Mouse (Mus musculus) myocyte (in vitro differentiated cells): ENCODE measurements around the gene Sdr9c7.

Source experiments
- CEBPB ChIP-seq: IDR thresholded peaks from 2 replicates; pipeline ENCODE4 v1.6.1; 2011; ENCODE audit warnings: mild to moderate bottlenecking, moderate library complexity; ENCODE audit not compliant: poor library complexity, insufficient read depth, severe bottlenecking
- E2F4 ChIP-seq: IDR thresholded peaks from one replicate; pipeline ENCODE4 v1.6.1; 2011; ENCODE audit warnings: mild to moderate bottlenecking, control low read depth, moderate library complexity; ENCODE audit not compliant: insufficient read depth
- MAX ChIP-seq: IDR thresholded peaks from one replicate; pipeline ENCODE4 v1.6.1; 2011; ENCODE audit warnings: low read depth, mild to moderate bottlenecking, control low read depth
- MYOD1 ChIP-seq, 3 experiments: IDR thresholded peaks; one replicate each; pipeline ENCODE4 v1.6.1; 2011; ENCODE audit warnings: control low read depth in 2 of 3, low read depth in 2 of 3, mild to moderate bottlenecking in 2 of 3, moderate library complexity in 1 of 3; ENCODE audit not compliant: insufficient read length in 2 of 3, control insufficient read depth in 1 of 3
- MYOG ChIP-seq, 3 experiments: IDR thresholded peaks; one replicate each; pipeline ENCODE4 v1.6.1; 2011; ENCODE audit warnings: control low read depth in 2 of 3, low read depth in 2 of 3, mild to moderate bottlenecking in 2 of 3; ENCODE audit not compliant: insufficient read length in 2 of 3, control insufficient read depth in 1 of 3, insufficient read depth in 1 of 3
- POLR2A ChIP-seq: IDR thresholded peaks from one replicate; pipeline ENCODE4 v1.6.1; 2011; ENCODE audit warnings: low read depth, mild to moderate bottlenecking, control low read depth, moderate library complexity; ENCODE audit not compliant: insufficient read length
- POLR2AphosphoS2 ChIP-seq: IDR thresholded peaks from one replicate; pipeline ENCODE4 v1.6.1; 2011; ENCODE audit warnings: low read depth, control low read depth; ENCODE audit not compliant: insufficient read length
- REST ChIP-seq: IDR thresholded peaks from one replicate; pipeline ENCODE4 v1.6.1; 2011; ENCODE audit warnings: mild to moderate bottlenecking, control low read depth, moderate library complexity; ENCODE audit not compliant: insufficient read depth, insufficient read length
- SRF ChIP-seq: IDR thresholded peaks from one replicate; pipeline ENCODE4 v1.6.1; 2011; ENCODE audit warnings: low read depth; ENCODE audit not compliant: control insufficient read depth, insufficient read length
- TCF12 ChIP-seq: IDR thresholded peaks from one replicate; pipeline ENCODE4 v1.6.1; 2011; ENCODE audit warnings: mild to moderate bottlenecking, control low read depth; ENCODE audit not compliant: poor library complexity, insufficient read depth, severe bottlenecking
- TCF3 ChIP-seq: IDR thresholded peaks from one replicate; pipeline ENCODE4 v1.6.1; 2011; ENCODE audit warnings: low read depth, control low read depth; ENCODE audit not compliant: insufficient read length
- USF1 ChIP-seq: IDR thresholded peaks from one replicate; pipeline ENCODE4 v1.6.1; 2011; ENCODE audit warnings: low read depth, mild to moderate bottlenecking, control low read depth, moderate library complexity

- TF ChIP-seq TCF12: no peak
- no peak for TF ChIP-seq MYOD1 (IDR thresholded peaks at IDR 0.05; ENCODE audit: control insufficient read depth in 1 of 3, insufficient read length in 2 of 3, low read depth in 2 of 3)
- TF ChIP-seq CEBPB: no peak
- no peak for TF ChIP-seq MAX
- no peak for TF ChIP-seq POLR2A
- TF ChIP-seq REST: no peak
- no peak for TF ChIP-seq USF1
- no peak for TF ChIP-seq TCF3
- no peak for TF ChIP-seq MYOG (IDR thresholded peaks at IDR 0.05; ENCODE audit: control insufficient read depth in 1 of 3, insufficient read depth in 1 of 3, insufficient read length in 2 of 3, low read depth in 2 of 3)
- TF ChIP-seq POLR2AphosphoS2: no peak
- TF ChIP-seq E2F4: no peak
- TF ChIP-seq SRF: no peak
These were observed 47.2 kb downstream of the Sdr9c7 start for GRCm38 (mm10) chr10:127945432-127946064.
